Mouse (Mus musculus) embryonic facial prominence, embryonic 12.5 days (tissue): ENCODE data around the gene Adamts3. TPM values are rescaled to one million over a fixed set of nuclear protein-coding genes. Genes with fewer than 3 reads are reported as not detected.

Experiments used
- ATAC-seq: fragments of 200-750 bp; cut with Nextera tagmentation; 2 replicates; pipeline ENCODE4 v1.8.0; 2017; ENCODE audit not compliant: insufficient number of reproducible peaks, insufficient read depth, low FRiP score, low TSS enrichment
- H3K27ac ChIP-seq: fragments of 300-500 bp; sonication (generic); 2 replicates; pipeline ENCODE4 v1.5.1; 2016; ENCODE audit warnings: mild to moderate bottlenecking
- H3K27me3 ChIP-seq: fragments of 300-500 bp; sonication (generic); 2 replicates; pipeline ENCODE4 v1.6.1; 2016; ENCODE audit warnings: mild to moderate bottlenecking, moderate library complexity
- H3K36me3 ChIP-seq: fragments of 300-500 bp; sonication (generic); 2 replicates; pipeline ENCODE4 v1.6.1; 2016; ENCODE audit warnings: mild to moderate bottlenecking
- H3K4me1 ChIP-seq: fragments of 300-500 bp; sonication (generic); 2 replicates; pipeline ENCODE4 v1.6.1; 2016
- H3K4me2 ChIP-seq: fragments of 300-500 bp; sonication (generic); replicated peaks from 2 replicates; pipeline ENCODE4 v1.6.1; 2016; ENCODE audit warnings: mild to moderate bottlenecking, moderate library complexity
- H3K4me3 ChIP-seq: fragments of 300-500 bp; sonication (generic); 2 replicates; pipeline ENCODE4 v1.5.1; 2016; ENCODE audit warnings: mild to moderate bottlenecking
- H3K9ac ChIP-seq: fragments of 300-500 bp; sonication (generic); 2 replicates; pipeline ENCODE4 v1.6.1; 2016; ENCODE audit warnings: mild to moderate bottlenecking, moderate library complexity
- H3K9me3 ChIP-seq: fragments of 300-500 bp; sonication (generic); 2 replicates; pipeline ENCODE4 v1.6.1; 2016; ENCODE audit warnings: mild to moderate bottlenecking, moderate library complexity
- WGBS: fragments of 180-500 bp; shearing (Covaris S2); methylation state at CpG from one replicate; pipeline ENCODE4 v1.1.7; 2016; 5-methylcytosine and 5-hydroxymethylcytosine counted together
- polyA plus RNA-seq: library from polyadenylated mRNA; unstranded; fragments of >200 nt; fragmentation: Nextera tagmentation; extraction: Ambion mirVana; gene quantifications from 2 replicates; pipeline ENCODE4 v1.2.1, GENCODE M21; 2016

Adamts3 gene
- polyA plus RNA-seq, 1 experiment from 2014 or later, result 6.7 TPM

GRCm38 (mm10) chr5:89748185-89748884 lies 134.8 kb downstream of the Adamts3 start:
- Histone ChIP-seq H3K9me3 (no peaks in the 10 kb centered on the region), H3K9ac (no peak overlapping the region), H3K27ac (no peak overlapping the region), H3K4me3 (no peak overlapping the region), H3K4me1 (no peaks in the 10 kb centered on the region), H3K36me3 (no peaks in the 10 kb centered on the region), H3K4me2 (no peak overlapping the region), H3K27me3 (no peaks in the 10 kb centered on the region)
- no peak for ATAC-seq
- 88% methylated on average over 2 of the region's 2 CpGs for WGBS

GRCm38 (mm10) chr5:89747149-89747659 lies 135.9 kb downstream of the Adamts3 start:
- WGBS, result 76% methylated on average over 5 of the region's 5 CpGs
- no peaks in the 10 kb centered on the region for H3K4me1 ChIP-seq
- H3K36me3 ChIP-seq, result no peaks in the 10 kb centered on the region
- H3K27me3 ChIP-seq, result no peaks in the 10 kb centered on the region
- no peak overlapping the region for H3K27ac ChIP-seq
- no peaks in the 10 kb centered on the region for H3K9me3 ChIP-seq
- no peak overlapping the region for H3K4me3 ChIP-seq
- H3K4me2 ChIP-seq, result no peak overlapping the region
- no peak overlapping the region for H3K9ac ChIP-seq
- ATAC-seq, result no peak

DNA sequence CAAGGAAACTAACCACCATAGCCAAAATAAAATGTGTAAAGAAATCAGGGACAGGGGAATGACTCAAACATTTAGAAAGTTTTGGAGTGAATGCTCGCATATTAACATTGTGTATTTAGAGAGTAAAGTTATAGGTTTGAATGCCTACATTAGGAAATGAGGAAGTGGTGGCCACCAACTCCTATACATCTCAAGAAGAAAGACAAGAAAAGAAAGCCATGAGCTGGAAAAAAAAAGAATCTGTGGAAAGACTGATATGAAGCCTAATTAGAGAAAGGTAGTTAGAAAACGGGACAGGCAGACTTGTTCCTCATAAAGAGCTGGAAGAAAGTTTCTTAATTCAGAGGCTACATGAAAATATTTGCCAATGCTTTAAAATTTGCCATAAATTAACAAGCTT lies 138.0 kb downstream of the Adamts3 start:
- Histone ChIP-seq H3K4me1 (no peaks in the 10 kb centered on the region), H3K4me3 (no peak overlapping the region), H3K36me3 (no peaks in the 10 kb centered on the region), H3K9ac (no peak overlapping the region), H3K9me3 (no peaks in the 10 kb centered on the region), H3K4me2 (no peak overlapping the region), H3K27ac (no peak overlapping the region), H3K27me3 (no peaks in the 10 kb centered on the region)
- ATAC-seq, result no peak
- 82% methylated on average over 2 of the region's 2 CpGs for WGBS

DNA sequence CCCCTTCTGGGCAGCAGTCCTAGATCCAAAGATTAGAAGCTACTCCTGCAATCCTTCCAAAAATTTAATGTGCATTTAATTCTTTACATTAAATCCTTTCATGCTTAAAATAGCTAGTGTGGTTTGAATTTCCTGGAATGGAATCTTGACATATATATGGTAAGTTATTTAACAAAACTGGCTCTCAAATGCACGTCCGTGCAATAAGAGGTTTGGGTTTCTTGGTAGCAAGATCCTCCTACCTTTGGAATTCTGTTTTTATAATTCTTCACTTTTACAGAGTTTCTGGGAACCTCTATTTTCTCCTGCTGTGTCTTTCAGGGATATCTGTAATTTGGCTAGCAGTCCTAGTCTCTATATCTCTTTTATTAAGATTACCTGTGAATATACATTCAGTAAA lies 148.4 kb downstream of the Adamts3 start:
- no peak overlapping the region for H3K9ac ChIP-seq
- no peaks in the 10 kb centered on the region for H3K4me1 ChIP-seq
- H3K27ac ChIP-seq, result no peak overlapping the region
- ATAC-seq, result no peak
- no peaks in the 10 kb centered on the region for H3K9me3 ChIP-seq
- no peaks in the 10 kb centered on the region for H3K27me3 ChIP-seq
- WGBS, result 70% methylated on average over 2 of the region's 2 CpGs
- H3K36me3 ChIP-seq, result no peaks in the 10 kb centered on the region
- H3K4me2 ChIP-seq, result no peak overlapping the region
- H3K4me3 ChIP-seq, result no peak overlapping the region

- no peak for ATAC-seq
- Histone ChIP-seq H3K36me3 (no peaks in the 10 kb centered on the region), H3K9me3 (0 out of 2 replicates have a peak, but pooled peaks cover 6% of the 10 kb centered on the region), H3K4me1 (no peaks in the 10 kb centered on the region), H3K27me3 (no peaks in the 10 kb centered on the region), H3K27ac (no peak overlapping the region), H3K4me3 (no peak overlapping the region), H3K4me2 (no peak overlapping the region), H3K9ac (no peak overlapping the region)
- 76% methylated on average over 3 of the region's 3 CpGs for WGBS
These were observed 152.7 kb downstream of the Adamts3 start for GRCm38 (mm10) chr5:89730411-89730810.

GRCm38 (mm10) chr5:89728117-89728516 lies 155.0 kb downstream of the Adamts3 start:
- no peaks in the 10 kb centered on the region for H3K4me1 ChIP-seq
- WGBS, result 75% methylated on average over 3 of the region's 3 CpGs
- ATAC-seq, result no peak
- H3K9me3 ChIP-seq, result 0 out of 2 replicates have a peak, but pooled peaks cover 6% of the 10 kb centered on the region
- no peaks in the 10 kb centered on the region for H3K27me3 ChIP-seq
- H3K27ac ChIP-seq, result no peak overlapping the region
- H3K9ac ChIP-seq, result no peak overlapping the region
- H3K36me3 ChIP-seq, result no peaks in the 10 kb centered on the region
- H3K4me2 ChIP-seq, result no peak overlapping the region
- H3K4me3 ChIP-seq, result no peak overlapping the region

- no peak overlapping the region for H3K4me2 ChIP-seq
- H3K4me1 ChIP-seq, result no peaks in the 10 kb centered on the region
- H3K27me3 ChIP-seq, result no peaks in the 10 kb centered on the region
- no peak for ATAC-seq
- H3K36me3 ChIP-seq, result no peaks in the 10 kb centered on the region
- H3K9ac ChIP-seq, result no peak overlapping the region
- WGBS, result 80% methylated on average over 6 of the region's 6 CpGs
- H3K4me3 ChIP-seq, result no peak overlapping the region
- H3K9me3 ChIP-seq, result 0 out of 2 replicates have a peak, but pooled peaks cover 6% of the 10 kb centered on the region
- H3K27ac ChIP-seq, result no peak overlapping the region
These were observed 155.6 kb downstream of the Adamts3 start for GRCm38 (mm10) chr5:89727497-89728057.

- no peak overlapping the region for H3K4me2 ChIP-seq
- H3K27me3 ChIP-seq, result no peaks in the 10 kb centered on the region
- no peaks in the 10 kb centered on the region for H3K9me3 ChIP-seq
- no peak overlapping the region for H3K9ac ChIP-seq
- no peaks in the 10 kb centered on the region for H3K36me3 ChIP-seq
- H3K4me1 ChIP-seq, result no peaks in the 10 kb centered on the region
- no peak overlapping the region for H3K4me3 ChIP-seq
- 44% methylated on average over 2 of the region's 2 CpGs for WGBS
- H3K27ac ChIP-seq, result no peak overlapping the region
- no peak for ATAC-seq
These were observed 168.6 kb downstream of the Adamts3 start for GRCm38 (mm10) chr5:89714552-89714951.

GRCm38 (mm10) chr5:89711116-89711859 lies 171.8 kb downstream of the Adamts3 start:
- Histone ChIP-seq H3K4me2 (no peak overlapping the region), H3K4me1 (no peaks in the 10 kb centered on the region), H3K9ac (no peak overlapping the region), H3K9me3 (no peaks in the 10 kb centered on the region), H3K36me3 (no peaks in the 10 kb centered on the region), H3K27me3 (no peaks in the 10 kb centered on the region), H3K4me3 (no peak overlapping the region), H3K27ac (no peak overlapping the region)
- WGBS, result 70% methylated on average over 7 of the region's 7 CpGs
- no peak for ATAC-seq

DNA sequence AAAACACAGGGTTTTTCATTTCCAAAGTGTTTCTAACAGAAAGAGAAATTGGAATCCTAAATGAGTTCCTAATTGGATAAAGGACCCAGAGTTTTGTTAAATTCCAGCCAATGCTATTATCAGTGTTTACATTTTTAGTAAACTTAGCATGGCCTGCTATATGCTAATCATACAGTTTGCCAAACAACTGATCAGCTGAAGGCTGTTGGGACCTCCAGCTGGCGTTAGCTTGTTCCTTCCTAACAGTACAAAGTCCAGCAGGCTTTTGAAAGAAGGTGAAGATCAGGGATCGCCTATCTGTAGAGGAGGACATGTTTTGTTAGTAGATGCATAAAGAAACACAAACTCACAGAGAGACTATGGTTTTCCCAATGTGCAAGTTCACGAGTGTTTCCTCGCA lies 173.7 kb downstream of the Adamts3 start:
- H3K9ac ChIP-seq, result no peak overlapping the region
- ATAC-seq, result no peak

GRCm38 (mm10) chr5:89704264-89704663 lies 178.9 kb downstream of the Adamts3 start:
- 16% methylated on average over 1 of the region's 1 CpGs for WGBS
- 0 out of 2 replicates have a peak, but pooled peaks cover 5% of the 10 kb centered on the region for H3K36me3 ChIP-seq
- no peak overlapping the region for H3K4me3 ChIP-seq
- H3K9me3 ChIP-seq, result no peaks in the 10 kb centered on the region
- H3K9ac ChIP-seq, result no peak overlapping the region
- 0 out of 2 replicates have a peak overlapping the region, but pooled peaks have one; percentile 23 for H3K27ac ChIP-seq
- H3K4me1 ChIP-seq, result peaks cover 4% of the 10 kb centered on the region; the same call in 1 of the 2 replicates
- ATAC-seq, result no peak; the same call in 1 of the 2 replicates
- no peaks in the 10 kb centered on the region for H3K27me3 ChIP-seq
- no peak overlapping the region for H3K4me2 ChIP-seq

More for the DNA sequence above, 173.7 kb downstream of the Adamts3 start:
- WGBS, result 56% methylated on average over 4 of the region's 4 CpGs
- Histone ChIP-seq H3K4me3 (no peak overlapping the region), H3K4me1 (peaks cover 3% of the 10 kb centered on the region; the same call in 1 of the 2 replicates), H3K27ac (no peak overlapping the region), H3K36me3 (0 out of 2 replicates have a peak, but pooled peaks cover 5% of the 10 kb centered on the region), H3K27me3 (no peaks in the 10 kb centered on the region), H3K4me2 (no peak overlapping the region), H3K9me3 (no peaks in the 10 kb centered on the region)
